Mouse (Mus musculus) heart, adult 11 months (tissue): ENCODE measurements at regions not wholly inside any gene's neighbourhood (a gene's known extent, or its start where the extent isn't known, plus 50 kb on each side); places are given as distances from the start of the nearest gene placed in this dataset.

Experiments
- DNase-seq: peaks from one replicate; pipeline ENCODE4 v3.0.0; 2022

DNA sequence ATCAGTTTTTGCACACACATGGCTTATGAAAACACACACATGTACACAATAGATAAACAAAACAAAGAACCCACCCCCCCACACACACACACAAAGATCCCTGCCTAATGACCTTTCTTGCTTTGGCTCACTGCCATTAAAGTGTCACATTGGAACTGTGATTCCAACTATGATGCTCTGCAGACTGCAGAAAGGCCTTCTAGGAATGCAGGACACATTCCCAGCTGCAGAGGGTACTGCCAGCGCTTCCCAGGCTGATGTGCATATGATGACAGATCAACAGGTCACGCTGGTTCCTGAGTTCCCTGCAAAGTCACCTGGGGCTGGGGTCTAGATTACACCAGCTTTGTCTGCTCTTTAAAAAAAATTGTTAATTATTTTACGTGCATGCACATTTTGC, 68.1 kb upstream of the Ppm1j start:
- DNase-seq, result peak; percentile 94

GRCm38 (mm10) chr3:104713836-104714631, 66.8 kb upstream of the Ppm1j start:
- peak; percentile 95 for DNase-seq

DNA sequence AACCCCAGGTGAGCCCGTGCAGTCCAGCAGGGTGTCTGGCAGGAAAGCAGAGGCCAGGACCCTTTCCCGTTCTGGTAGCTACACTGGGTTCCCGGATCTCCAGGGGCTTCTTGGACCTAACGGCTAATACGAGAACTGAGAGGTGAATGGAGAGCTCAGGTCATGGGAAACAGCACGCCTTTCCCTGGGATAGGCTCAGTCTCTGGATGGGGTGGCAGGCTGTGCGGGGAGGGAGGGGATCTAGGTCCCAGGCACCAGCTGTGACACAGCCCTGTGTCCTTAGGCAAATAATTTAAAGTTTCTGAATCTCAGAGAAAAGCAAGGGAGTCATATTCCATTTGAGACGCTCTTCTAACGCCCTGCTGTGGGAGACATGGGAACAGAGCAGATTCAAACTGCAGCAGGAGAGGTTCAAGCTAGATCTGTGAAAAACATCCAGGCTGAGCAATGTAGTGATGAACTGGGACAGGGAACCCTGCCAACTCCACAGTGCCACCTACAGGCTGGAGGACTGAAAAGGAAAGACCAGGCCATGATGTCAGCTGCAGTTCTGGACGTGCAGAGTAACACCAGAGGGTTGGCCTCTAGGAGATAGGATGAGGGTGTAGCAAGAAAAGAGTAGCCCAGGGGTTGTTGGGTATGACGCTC, 66.1 kb upstream of the Ppm1j start:
- peak; percentile 90 for DNase-seq
